Mouse (Mus musculus) T-cell, adult 2 months (primary cell): ENCODE results near the gene Med18.

ENCODE experiments used
- DNase-seq: peaks from one replicate; pipeline ENCODE4 v3.0.0; 2022; ENCODE audit warnings: low spot score

Med18 gene

GRCm38 (mm10) chr4:132463430-132464254, at the start of gene Med18:
Gene Med18, minus strand, starts transcription at chr4:132463921.
- DNase-seq = peak; percentile 93

- DNase-seq = no peak
Measured at GRCm38 (mm10) chr4:132512080-132512479, 48.4 kb upstream of the Med18 start.

- DNase-seq = peak; percentile 97
Measured at GRCm38 (mm10) chr4:132510352-132510798, 46.7 kb upstream of the Med18 start, which contains the start of gene Sesn2. Gene Sesn2, minus strand, starts transcription at chr4:132510501.

- no peak for DNase-seq
Measured at GRCm38 (mm10) chr4:132509621-132510296, 46.0 kb upstream of the Med18 start.

GRCm38 (mm10) chr4:132507210-132507609, 43.5 kb upstream of the Med18 start:
- no peak for DNase-seq

GRCm38 (mm10) chr4:132506250-132506649, 42.5 kb upstream of the Med18 start:
- no peak for DNase-seq

GRCm38 (mm10) chr4:132505800-132506199, 42.1 kb upstream of the Med18 start:
- DNase-seq = no peak

GRCm38 (mm10) chr4:132505034-132505738, 41.5 kb upstream of the Med18 start:
- DNase-seq = no peak

GRCm38 (mm10) chr4:132503344-132503743, 39.6 kb upstream of the Med18 start:
- no peak for DNase-seq

GRCm38 (mm10) chr4:132501639-132502038, 37.9 kb upstream of the Med18 start:
- DNase-seq = no peak

- no peak for DNase-seq
Measured at GRCm38 (mm10) chr4:132494271-132494918, 30.7 kb upstream of the Med18 start.

GRCm38 (mm10) chr4:132492178-132493060, 28.7 kb upstream of the Med18 start:
- DNase-seq = no peak

GRCm38 (mm10) chr4:132491748-132492147, 28.0 kb upstream of the Med18 start:
- DNase-seq = no peak

- DNase-seq = no peak
Measured at GRCm38 (mm10) chr4:132491057-132491456, 27.3 kb upstream of the Med18 start.

- no peak for DNase-seq
Measured at GRCm38 (mm10) chr4:132490273-132491010, 26.7 kb upstream of the Med18 start.

- no peak for DNase-seq
Measured at GRCm38 (mm10) chr4:132488976-132489375, 25.3 kb upstream of the Med18 start.

GRCm38 (mm10) chr4:132488521-132488920, 24.8 kb upstream of the Med18 start:
- DNase-seq = no peak

GRCm38 (mm10) chr4:132484820-132485219, 21.1 kb upstream of the Med18 start:
- no peak for DNase-seq

- DNase-seq = no peak
Measured at GRCm38 (mm10) chr4:132484231-132484630, 20.5 kb upstream of the Med18 start.

GRCm38 (mm10) chr4:132482956-132483608, 19.4 kb upstream of the Med18 start:
- no peak for DNase-seq
